Mouse (Mus musculus) heart, embryonic 10.5 days (tissue): Measurements from ENCODE around the gene Llgl2. TPM values are rescaled to one million over a fixed set of nuclear protein-coding genes. Genes with fewer than 3 reads are reported as not detected.

Experiments used
- DNase-seq: peaks from one replicate; pipeline ENCODE4 v3.0.0-alpha.2; 2017; ENCODE audit warnings: low spot score
- H3K27ac ChIP-seq: fragments of 300-500 bp; sonication (generic); 2 replicates; pipeline ENCODE4 v1.5.1; 2016; ENCODE audit warnings: mild to moderate bottlenecking
- H3K27me3 ChIP-seq: fragments of 300-500 bp; sonication (generic); 2 replicates; pipeline ENCODE4 v1.6.1; 2016; ENCODE audit warnings: mild to moderate bottlenecking; ENCODE audit not compliant: poor library complexity, insufficient read depth, severe bottlenecking
- H3K36me3 ChIP-seq: fragments of 300-500 bp; sonication (generic); 2 replicates; pipeline ENCODE4 v1.6.1; 2016; ENCODE audit warnings: mild to moderate bottlenecking, moderate library complexity
- H3K4me1 ChIP-seq: fragments of 300-500 bp; sonication (generic); 2 replicates; pipeline ENCODE4 v1.6.1; 2016; ENCODE audit warnings: mild to moderate bottlenecking
- H3K4me3 ChIP-seq: fragments of 300-500 bp; sonication (generic); 2 replicates; pipeline ENCODE4 v1.5.1; 2016; ENCODE audit warnings: mild to moderate bottlenecking, moderate library complexity
- H3K9me3 ChIP-seq: fragments of 300-500 bp; sonication (generic); 2 replicates; pipeline ENCODE4 v1.6.1; 2016; ENCODE audit warnings: mild to moderate bottlenecking, moderate library complexity
- WGBS: fragments of 180-500 bp; shearing (Covaris S2); methylation state at CpG from one replicate; pipeline ENCODE4 v1.1.7; 2016; 5-methylcytosine and 5-hydroxymethylcytosine counted together
- polyA plus RNA-seq: library from polyadenylated mRNA; unstranded; fragments of >200 nt; fragmentation: Nextera tagmentation; extraction: Ambion mirVana; gene quantifications from 2 replicates; pipeline ENCODE4 v1.2.1, GENCODE M21; 2016

The Llgl2 gene
- polyA plus RNA-seq, 1 experiment from 2014 or later: 35.0 TPM

- WGBS: 65% methylated on average over 6 of the region's 6 CpGs
- no peak for DNase-seq
- no peaks in the 10 kb centered on the region for H3K9me3 ChIP-seq
- H3K4me1 ChIP-seq: peaks cover 16% of the 10 kb centered on the region
- peaks cover 17% of the 10 kb centered on the region for H3K27me3 ChIP-seq
- H3K36me3 ChIP-seq: no peaks in the 10 kb centered on the region
- no peak overlapping the region for H3K4me3 ChIP-seq
- peak overlapping the region; percentile 56 for H3K27ac ChIP-seq
Measured at GRCm38 (mm10) chr11:115877174-115877755, 53.4 kb downstream of the Llgl2 start.

- DNase-seq: no peak
- no peak overlapping the region for H3K27ac ChIP-seq
- peaks cover 25% of the 10 kb centered on the region for H3K27me3 ChIP-seq
- H3K4me3 ChIP-seq: no peak overlapping the region
- H3K36me3 ChIP-seq: no peaks in the 10 kb centered on the region
- peaks cover 8% of the 10 kb centered on the region for H3K4me1 ChIP-seq
- no peaks in the 10 kb centered on the region for H3K9me3 ChIP-seq
- 74% methylated on average over 8 of the region's 8 CpGs for WGBS
Measured at GRCm38 (mm10) chr11:115878071-115878470, 54.2 kb downstream of the Llgl2 start.

GRCm38 (mm10) chr11:115881002-115881401 is 57.2 kb downstream of the Llgl2 start:
- Histone ChIP-seq H3K27ac (no peak overlapping the region), H3K36me3 (no peaks in the 10 kb centered on the region), H3K4me3 (no peak overlapping the region), H3K9me3 (no peaks in the 10 kb centered on the region), H3K27me3 (peaks cover 40% of the 10 kb centered on the region), H3K4me1 (peaks cover 8% of the 10 kb centered on the region)
- DNase-seq: no peak
- WGBS: 27% methylated on average over 5 of the region's 5 CpGs

GRCm38 (mm10) chr11:115883251-115883650 is 59.4 kb downstream of the Llgl2 start:
- no peak for DNase-seq
- no peak overlapping the region for H3K27ac ChIP-seq
- no peaks in the 10 kb centered on the region for H3K36me3 ChIP-seq
- peaks cover 20% of the 10 kb centered on the region for H3K4me1 ChIP-seq
- H3K4me3 ChIP-seq: no peak overlapping the region
- H3K9me3 ChIP-seq: no peaks in the 10 kb centered on the region
- H3K27me3 ChIP-seq: peaks cover 35% of the 10 kb centered on the region
- WGBS: 32% methylated on average over 17 of the region's 17 CpGs

- Histone ChIP-seq H3K4me3 (no peak overlapping the region), H3K9me3 (no peaks in the 10 kb centered on the region), H3K27ac (no peak overlapping the region), H3K4me1 (peaks cover 21% of the 10 kb centered on the region), H3K36me3 (no peaks in the 10 kb centered on the region), H3K27me3 (peaks cover 34% of the 10 kb centered on the region)
- no peak for DNase-seq
- 85% methylated on average over 3 of the region's 3 CpGs for WGBS
Measured at GRCm38 (mm10) chr11:115884361-115884760, 60.5 kb downstream of the Llgl2 start.

- 64% methylated on average over 11 of the region's 11 CpGs for WGBS
- Histone ChIP-seq H3K27me3 (peaks cover 34% of the 10 kb centered on the region), H3K4me3 (no peak overlapping the region), H3K36me3 (no peaks in the 10 kb centered on the region), H3K4me1 (peaks cover 21% of the 10 kb centered on the region), H3K27ac (no peak overlapping the region), H3K9me3 (no peaks in the 10 kb centered on the region)
- no peak for DNase-seq
Measured at GRCm38 (mm10) chr11:115885281-115885680, 61.4 kb downstream of the Llgl2 start.

GRCm38 (mm10) chr11:115886446-115886845 is 62.6 kb downstream of the Llgl2 start:
- WGBS: 85% methylated on average over 11 of the region's 11 CpGs
- peaks cover 27% of the 10 kb centered on the region for H3K4me1 ChIP-seq
- no peak for DNase-seq
- H3K27me3 ChIP-seq: peaks cover 31% of the 10 kb centered on the region
- no peaks in the 10 kb centered on the region for H3K9me3 ChIP-seq
- H3K27ac ChIP-seq: 0 out of 2 replicates have a peak overlapping the region, but pooled peaks have one; percentile 1
- H3K4me3 ChIP-seq: no peak overlapping the region
- H3K36me3 ChIP-seq: no peaks in the 10 kb centered on the region

- Histone ChIP-seq H3K9me3 (no peaks in the 10 kb centered on the region), H3K27ac (0 out of 2 replicates have a peak overlapping the region, but pooled peaks have one; percentile 0), H3K27me3 (peaks cover 15% of the 10 kb centered on the region), H3K36me3 (peaks cover 10% of the 10 kb centered on the region), H3K4me1 (peaks cover 39% of the 10 kb centered on the region), H3K4me3 (no peak overlapping the region)
- 86% methylated on average over 5 of the region's 5 CpGs for WGBS
- DNase-seq: no peak
Measured at GRCm38 (mm10) chr11:115888020-115888419, 64.2 kb downstream of the Llgl2 start.

- Histone ChIP-seq H3K4me1 (peaks cover 39% of the 10 kb centered on the region), H3K36me3 (peaks cover 21% of the 10 kb centered on the region), H3K9me3 (no peaks in the 10 kb centered on the region), H3K27me3 (peaks cover 4% of the 10 kb centered on the region), H3K27ac (0 out of 2 replicates have a peak overlapping the region, but pooled peaks have one; percentile 23), H3K4me3 (no peak overlapping the region)
- WGBS: 72% methylated on average over 6 of the region's 6 CpGs
- no peak for DNase-seq
Measured at GRCm38 (mm10) chr11:115889159-115889558, 65.3 kb downstream of the Llgl2 start.

GRCm38 (mm10) chr11:115892213-115892612 is 68.4 kb downstream of the Llgl2 start:
- H3K27me3 ChIP-seq: no peaks in the 10 kb centered on the region
- H3K4me3 ChIP-seq: no peak overlapping the region
- no peak for DNase-seq
- H3K27ac ChIP-seq: 0 out of 2 replicates have a peak overlapping the region, but pooled peaks have one; percentile 17
- H3K36me3 ChIP-seq: peaks cover 51% of the 10 kb centered on the region
- H3K4me1 ChIP-seq: peaks cover 47% of the 10 kb centered on the region
- H3K9me3 ChIP-seq: no peaks in the 10 kb centered on the region
- WGBS: 41% methylated on average over 6 of the region's 6 CpGs

GRCm38 (mm10) chr11:115893071-115893470 is 69.2 kb downstream of the Llgl2 start:
- no peak overlapping the region for H3K27ac ChIP-seq
- H3K27me3 ChIP-seq: no peaks in the 10 kb centered on the region
- no peaks in the 10 kb centered on the region for H3K9me3 ChIP-seq
- WGBS: 89% methylated on average over 9 of the region's 9 CpGs
- H3K4me3 ChIP-seq: no peak overlapping the region
- H3K36me3 ChIP-seq: peaks cover 54% of the 10 kb centered on the region
- DNase-seq: no peak
- peaks cover 38% of the 10 kb centered on the region for H3K4me1 ChIP-seq

- WGBS: 61% methylated on average over 14 of the region's 14 CpGs
- H3K36me3 ChIP-seq: peaks cover 54% of the 10 kb centered on the region
- H3K9me3 ChIP-seq: no peaks in the 10 kb centered on the region
- H3K27me3 ChIP-seq: no peaks in the 10 kb centered on the region
- H3K4me3 ChIP-seq: no peak overlapping the region
- peaks cover 53% of the 10 kb centered on the region for H3K4me1 ChIP-seq
- no peak overlapping the region for H3K27ac ChIP-seq
- DNase-seq: peak; percentile 83
Measured at GRCm38 (mm10) chr11:115894755-115895520, 71.1 kb downstream of the Llgl2 start.

GRCm38 (mm10) chr11:115898446-115898845 is 74.6 kb downstream of the Llgl2 start:
- Histone ChIP-seq H3K4me3 (no peak overlapping the region), H3K27me3 (no peaks in the 10 kb centered on the region), H3K36me3 (peaks cover 40% of the 10 kb centered on the region), H3K4me1 (peaks cover 70% of the 10 kb centered on the region), H3K9me3 (no peaks in the 10 kb centered on the region), H3K27ac (peak overlapping the region; percentile 92)
- WGBS: 79% methylated on average over 7 of the region's 7 CpGs
- DNase-seq: no peak
